Mouse (Mus musculus) liver, embryonic 12.5 days (tissue): Measurements from ENCODE around the gene Tmem62. TPM values are rescaled to one million over a fixed set of nuclear protein-coding genes. Genes with fewer than 3 reads are reported as not detected.
"Not testable (repeated sequence)": the region's sequence is repeated elsewhere in the genome, so short reads cannot be mapped to it uniquely, and the experiment has no call there.

Experiments used
- ATAC-seq: fragments of 200-750 bp; cut with Nextera tagmentation; 2 replicates; pipeline ENCODE4 v1.8.0; 2017; ENCODE audit warnings: moderate number of reproducible peaks, mild to moderate bottlenecking, moderate library complexity
- H3K27ac ChIP-seq: fragments of 300-500 bp; sonication (generic); 2 replicates; pipeline ENCODE4 v1.5.1; 2016; ENCODE audit warnings: mild to moderate bottlenecking
- H3K27me3 ChIP-seq: fragments of 300-500 bp; sonication (generic); replicated peaks from 2 replicates; pipeline ENCODE4 v1.6.1; 2016; ENCODE audit warnings: mild to moderate bottlenecking, moderate library complexity
- H3K36me3 ChIP-seq: fragments of 300-500 bp; sonication (generic); 2 replicates; pipeline ENCODE4 v1.6.1; 2016; ENCODE audit warnings: mild to moderate bottlenecking, moderate library complexity
- H3K4me1 ChIP-seq: fragments of 300-500 bp; sonication (generic); 2 replicates; pipeline ENCODE4 v1.6.1; 2016
- H3K4me2 ChIP-seq: fragments of 300-500 bp; sonication (generic); 2 replicates; pipeline ENCODE4 v1.6.1; 2016; ENCODE audit warnings: mild to moderate bottlenecking, moderate library complexity
- H3K4me3 ChIP-seq: fragments of 300-500 bp; sonication (generic); 2 replicates; pipeline ENCODE4 v1.5.1; 2016; ENCODE audit warnings: mild to moderate bottlenecking, moderate library complexity
- H3K9ac ChIP-seq: fragments of 300-500 bp; sonication (generic); 2 replicates; pipeline ENCODE4 v1.6.1; 2016; ENCODE audit warnings: mild to moderate bottlenecking, moderate library complexity
- H3K9me3 ChIP-seq: fragments of 300-500 bp; sonication (generic); replicated peaks from 2 replicates; pipeline ENCODE4 v1.6.1; 2016; ENCODE audit warnings: mild to moderate bottlenecking, moderate library complexity
- WGBS: fragments of 180-500 bp; shearing (Covaris S2); methylation state at CpG from one replicate; pipeline ENCODE4 v1.1.7; 2016; ENCODE audit not compliant: insufficient replicate concordance; 5-methylcytosine and 5-hydroxymethylcytosine counted together
- polyA plus RNA-seq: library from polyadenylated mRNA; unstranded; fragments of >200 nt; fragmentation: Nextera tagmentation; extraction: Ambion mirVana; gene quantifications from 2 replicates; pipeline ENCODE4 v1.2.1, GENCODE M21; 2016

Tmem62 gene
- polyA plus RNA-seq, 1 experiment from 2014 or later, result 3.6 TPM

DNA sequence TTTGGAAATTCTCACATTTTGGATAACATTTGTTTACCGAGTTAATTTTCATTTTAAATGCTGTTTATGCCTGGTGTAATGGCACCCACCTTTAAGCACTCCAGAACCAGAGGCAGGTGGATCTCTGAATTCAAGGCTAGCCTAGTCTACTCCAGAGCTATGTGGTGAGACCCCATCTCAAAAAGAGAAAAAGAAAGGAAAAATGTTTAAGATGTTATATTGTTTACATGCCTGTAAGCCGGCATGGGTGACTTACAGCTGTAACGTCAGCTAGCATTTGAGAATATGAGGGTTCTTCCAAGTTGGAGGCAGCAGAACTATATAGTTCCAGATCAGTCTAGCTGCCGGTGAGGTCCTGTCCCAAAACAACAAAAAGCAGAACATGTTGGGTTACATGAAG lies 5.1 kb upstream of the Tmem62 start:
- H3K9ac ChIP-seq, result no peak overlapping the region
- H3K4me2 ChIP-seq, result peak overlapping the region; percentile 72
- H3K27ac ChIP-seq, result peak overlapping the region; percentile 47; the same call in 1 of the 2 replicates
- peaks cover 3% of the 10 kb centered on the region; the same call in 1 of the 2 replicates for H3K36me3 ChIP-seq
- ATAC-seq, result no peak
- H3K9me3 ChIP-seq, result no peaks in the 10 kb centered on the region
- no peaks in the 10 kb centered on the region for H3K27me3 ChIP-seq
- H3K4me1 ChIP-seq, result peaks cover 57% of the 10 kb centered on the region
- 0 out of 2 replicates have a peak overlapping the region, but pooled peaks have one; percentile 84 for H3K4me3 ChIP-seq
- WGBS, result 74% methylated on average over 4 of the region's 4 CpGs

DNA sequence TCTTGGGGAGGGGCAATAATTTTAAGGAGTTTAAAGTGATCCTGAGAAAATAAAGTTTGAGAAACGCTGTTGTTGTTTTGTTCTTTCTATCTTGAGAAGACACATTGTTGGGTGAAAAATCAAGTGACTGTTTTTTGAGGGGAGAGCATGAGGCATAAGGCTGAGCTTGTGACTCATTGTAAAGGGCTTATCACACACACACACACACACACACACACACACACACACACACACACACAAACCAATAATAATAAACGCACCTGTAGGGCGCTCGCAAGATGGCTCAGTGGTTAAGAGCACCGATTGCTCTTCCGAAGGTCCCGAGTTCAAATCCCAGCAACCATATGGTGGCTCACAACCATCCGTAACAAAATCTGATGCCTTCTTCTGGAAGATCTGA lies 4.6 kb upstream of the Tmem62 start:
- peaks cover 56% of the 10 kb centered on the region for H3K4me1 ChIP-seq
- H3K4me2 ChIP-seq, H3K36me3 ChIP-seq, H3K27me3 ChIP-seq, H3K27ac ChIP-seq, ATAC-seq, H3K9me3 ChIP-seq, H3K9ac ChIP-seq, H3K4me3 ChIP-seq: not testable (repeated sequence)
- WGBS, result 76% methylated on average over 8 of the region's 8 CpGs

DNA sequence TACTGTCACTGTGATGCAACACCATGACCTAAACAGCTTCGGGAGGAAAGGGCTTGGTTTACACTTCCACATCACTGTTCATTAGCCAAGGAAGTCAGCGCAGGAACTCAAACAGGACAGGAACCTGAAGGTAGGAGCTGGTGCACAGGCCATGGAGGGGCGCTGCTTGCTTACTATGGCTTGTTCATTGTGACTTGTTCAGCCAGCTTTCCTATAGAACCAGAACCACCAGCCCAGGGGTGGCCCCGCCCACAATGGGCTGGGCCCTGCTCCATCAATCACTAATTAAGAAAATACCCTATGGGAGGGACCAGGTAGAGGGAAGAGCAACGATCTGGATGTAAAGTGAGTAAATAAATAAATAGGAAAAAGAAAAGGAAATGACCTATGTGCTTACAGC lies 3.9 kb upstream of the Tmem62 start:
- Histone ChIP-seq H3K36me3 (no peaks in the 10 kb centered on the region), H3K4me3 (peak overlapping the region; percentile 38), H3K27me3 (no peaks in the 10 kb centered on the region), H3K9ac (peak overlapping the region; percentile 35), H3K27ac (peak overlapping the region; percentile 64), H3K4me2 (peak overlapping the region; percentile 70), H3K9me3 (no peaks in the 10 kb centered on the region), H3K4me1 (peaks cover 63% of the 10 kb centered on the region)
- peak; percentile 20; the same call in 1 of the 2 replicates for ATAC-seq
- 16% methylated on average over 5 of the region's 5 CpGs for WGBS

DNA sequence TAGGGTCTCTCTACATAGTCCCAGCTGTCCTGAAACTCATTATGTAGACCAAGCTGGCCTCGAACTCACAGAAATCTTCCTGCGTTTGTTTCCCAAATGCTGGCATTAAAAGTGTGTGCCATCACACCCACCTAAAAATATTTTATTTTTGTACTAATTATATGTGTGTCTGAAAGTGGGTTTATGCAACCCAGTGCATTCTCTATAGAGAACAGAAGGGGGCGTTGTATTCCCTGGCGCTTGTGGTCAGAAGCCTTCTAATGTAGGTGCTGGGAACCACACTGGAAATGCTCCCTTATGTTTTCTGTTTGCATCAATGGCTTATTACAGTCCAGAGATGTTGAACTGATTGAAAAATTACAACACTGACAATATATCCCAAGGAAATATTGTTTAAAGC lies 509 bp upstream of the Tmem62 start:
- H3K4me3 ChIP-seq, result peak overlapping the region; percentile 80
- no peaks in the 10 kb centered on the region for H3K27me3 ChIP-seq
- H3K4me1 ChIP-seq, result peaks cover 50% of the 10 kb centered on the region
- H3K9ac ChIP-seq, result peak overlapping the region; percentile 92
- H3K36me3 ChIP-seq, result no peaks in the 10 kb centered on the region
- no peak for ATAC-seq
- peak overlapping the region; percentile 58; the same call in 1 of the 2 replicates for H3K27ac ChIP-seq
- H3K4me2 ChIP-seq, result peak overlapping the region; percentile 87
- 38% methylated on average over 4 of the region's 4 CpGs for WGBS
- no peaks in the 10 kb centered on the region for H3K9me3 ChIP-seq

DNA sequence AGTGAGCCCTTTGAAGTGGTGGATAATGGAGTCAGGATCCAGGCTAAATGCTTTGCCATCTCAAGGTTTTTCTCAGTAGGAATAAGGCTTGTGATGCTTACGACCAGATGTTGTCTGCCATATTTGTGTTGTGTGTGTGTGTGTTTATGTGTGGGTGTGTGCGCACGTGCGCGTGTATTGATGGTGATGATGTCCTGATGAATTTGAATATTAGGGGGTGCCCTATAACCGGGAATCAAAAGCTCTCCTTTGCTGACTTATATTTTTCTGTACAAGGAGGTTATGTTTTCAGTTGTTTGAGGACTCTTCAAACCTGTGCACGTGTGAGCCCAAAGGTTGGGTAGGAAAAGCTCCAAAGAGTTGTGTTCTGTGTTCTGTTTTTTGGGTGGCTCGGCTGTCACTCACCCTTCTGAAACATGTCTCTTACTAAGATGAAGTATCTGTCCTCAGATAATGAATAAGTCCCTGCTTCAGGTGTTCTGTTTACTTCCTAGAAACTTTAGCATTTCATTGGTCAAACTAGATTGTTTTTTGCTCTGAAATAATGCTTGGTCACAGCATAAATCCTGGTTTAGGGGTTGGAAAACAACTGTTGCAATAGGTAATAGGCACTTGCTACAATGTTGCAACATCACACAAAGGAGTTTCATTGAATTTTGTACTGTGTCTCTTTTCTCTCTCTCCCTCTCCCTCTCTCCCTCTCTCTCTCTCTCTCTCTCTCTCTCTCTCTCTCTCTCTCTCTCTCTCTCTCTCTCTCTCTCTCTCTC lies 1.3 kb downstream of the Tmem62 start:
- H3K9me3 ChIP-seq, result no peaks in the 10 kb centered on the region
- H3K9ac ChIP-seq, result peak overlapping the region; percentile 92
- H3K36me3 ChIP-seq, result no peaks in the 10 kb centered on the region
- WGBS, result 79% methylated on average over 8 of the region's 8 CpGs
- H3K4me3 ChIP-seq, result peak overlapping the region; percentile 80
- H3K27me3 ChIP-seq, result no peaks in the 10 kb centered on the region
- peaks cover 36% of the 10 kb centered on the region for H3K4me1 ChIP-seq
- ATAC-seq, result no peak
- peak overlapping the region; percentile 87 for H3K4me2 ChIP-seq
- peak overlapping the region; percentile 98 for H3K27ac ChIP-seq

DNA sequence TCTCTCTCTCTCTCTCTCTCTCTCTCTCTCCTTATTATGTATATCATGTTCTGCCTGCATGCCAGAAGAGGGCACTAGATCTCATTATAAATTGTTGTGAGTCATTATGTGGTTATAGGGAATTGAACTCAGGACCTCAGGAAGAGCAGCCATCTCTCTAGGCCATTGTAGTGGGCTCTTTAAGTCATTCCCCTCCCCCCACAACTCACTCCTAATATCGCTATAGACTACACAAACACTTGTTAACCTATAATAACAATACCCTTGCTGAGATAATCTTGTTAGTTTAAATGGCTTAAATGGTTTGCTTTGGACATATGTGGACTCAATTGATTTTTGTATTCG lies 1.8 kb downstream of the Tmem62 start:
- no peaks in the 10 kb centered on the region for H3K36me3 ChIP-seq
- H3K27me3 ChIP-seq, result no peaks in the 10 kb centered on the region
- ATAC-seq, result no peak
- H3K27ac ChIP-seq, result peak overlapping the region; percentile 98; the same call in 1 of the 2 replicates
- peaks cover 30% of the 10 kb centered on the region for H3K4me1 ChIP-seq
- H3K4me3 ChIP-seq, result no peak overlapping the region
- H3K9ac ChIP-seq, result no peak overlapping the region
- H3K4me2 ChIP-seq, result no peak overlapping the region
- no peaks in the 10 kb centered on the region for H3K9me3 ChIP-seq
- WGBS, result 58% methylated on average over 2 of the region's 2 CpGs

DNA sequence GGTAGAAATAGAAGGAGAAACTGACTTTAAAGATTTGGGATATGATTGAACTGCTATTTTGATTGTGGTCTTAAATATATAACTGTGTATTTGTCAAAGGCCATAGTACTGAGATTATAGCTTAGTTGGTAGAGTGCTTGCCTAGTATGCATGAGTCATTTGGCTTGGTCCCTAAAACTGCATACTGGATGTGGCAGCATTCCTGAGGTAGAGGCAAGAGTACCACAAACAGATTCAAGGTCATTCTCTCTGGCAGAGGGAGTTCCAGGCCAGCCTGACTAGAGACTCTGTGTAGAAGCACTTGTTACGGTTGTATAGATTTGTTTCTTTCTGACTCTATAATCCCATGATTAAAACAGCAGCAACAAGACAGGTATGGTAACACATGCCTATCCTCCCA lies 3.0 kb downstream of the Tmem62 start:
- no peaks in the 10 kb centered on the region for H3K9me3 ChIP-seq
- WGBS, result 72% methylated on average over 1 of the region's 1 CpGs
- peaks cover 24% of the 10 kb centered on the region for H3K4me1 ChIP-seq
- H3K27ac ChIP-seq, result no peak overlapping the region
- no peak overlapping the region for H3K4me3 ChIP-seq
- no peaks in the 10 kb centered on the region for H3K36me3 ChIP-seq
- H3K27me3 ChIP-seq, result no peaks in the 10 kb centered on the region
- no peak for ATAC-seq
- no peak overlapping the region for H3K9ac ChIP-seq
- H3K4me2 ChIP-seq, result no peak overlapping the region

DNA sequence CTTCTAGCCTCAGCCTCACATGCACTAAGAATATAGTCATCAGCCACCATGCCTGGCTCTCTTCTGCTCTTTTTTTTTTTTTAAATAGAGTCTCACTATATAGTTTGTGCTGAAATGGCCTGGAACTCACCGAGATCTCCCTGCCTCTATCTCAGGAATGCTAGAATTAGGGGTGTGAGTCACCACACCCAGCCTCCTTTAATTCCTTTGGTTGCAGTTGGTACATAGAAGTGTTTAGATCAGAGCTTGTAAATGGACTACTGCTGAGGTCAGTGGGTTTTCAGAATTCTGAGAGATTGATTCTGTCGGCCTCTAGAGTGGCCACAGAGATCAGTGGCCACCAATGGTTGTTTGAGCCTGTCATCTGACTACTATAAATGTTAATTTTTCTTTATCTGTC lies 4.0 kb downstream of the Tmem62 start:
- Histone ChIP-seq H3K36me3 (no peaks in the 10 kb centered on the region), H3K9ac (no peak overlapping the region), H3K27ac (no peak overlapping the region), H3K27me3 (no peaks in the 10 kb centered on the region), H3K4me1 (peaks cover 20% of the 10 kb centered on the region), H3K4me3 (no peak overlapping the region), H3K4me2 (no peak overlapping the region), H3K9me3 (no peaks in the 10 kb centered on the region)
- 54% methylated on average over 2 of the region's 2 CpGs for WGBS
- ATAC-seq, result no peak

DNA sequence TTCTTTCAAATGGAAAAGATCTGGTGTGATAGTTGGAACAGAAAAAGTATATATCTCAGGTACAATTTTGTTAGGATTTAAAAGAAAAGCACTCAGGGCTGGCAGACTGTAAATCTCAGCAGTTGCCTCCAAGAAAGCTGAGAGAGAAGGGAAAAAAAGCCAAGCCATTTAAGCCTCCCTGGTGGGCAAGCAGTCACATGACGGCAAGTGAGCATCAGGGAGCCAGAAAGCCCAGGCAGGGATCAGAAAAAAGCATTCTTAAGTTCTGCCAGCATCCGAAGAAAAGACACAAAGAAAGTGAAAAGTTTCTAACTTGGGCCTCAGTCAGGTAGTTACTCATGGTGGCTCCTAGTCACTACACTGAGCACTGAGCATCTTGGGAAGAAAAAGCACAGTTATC lies 6.8 kb downstream of the Tmem62 start:
- 58% methylated on average over 2 of the region's 2 CpGs for WGBS
- Histone ChIP-seq H3K4me3 (no peak overlapping the region), H3K4me2 (no peak overlapping the region), H3K9me3 (no peaks in the 10 kb centered on the region), H3K4me1 (no peaks in the 10 kb centered on the region; the same call in 1 of the 2 replicates), H3K9ac (no peak overlapping the region), H3K36me3 (no peaks in the 10 kb centered on the region), H3K27ac (no peak overlapping the region), H3K27me3 (no peaks in the 10 kb centered on the region)
- no peak for ATAC-seq

DNA sequence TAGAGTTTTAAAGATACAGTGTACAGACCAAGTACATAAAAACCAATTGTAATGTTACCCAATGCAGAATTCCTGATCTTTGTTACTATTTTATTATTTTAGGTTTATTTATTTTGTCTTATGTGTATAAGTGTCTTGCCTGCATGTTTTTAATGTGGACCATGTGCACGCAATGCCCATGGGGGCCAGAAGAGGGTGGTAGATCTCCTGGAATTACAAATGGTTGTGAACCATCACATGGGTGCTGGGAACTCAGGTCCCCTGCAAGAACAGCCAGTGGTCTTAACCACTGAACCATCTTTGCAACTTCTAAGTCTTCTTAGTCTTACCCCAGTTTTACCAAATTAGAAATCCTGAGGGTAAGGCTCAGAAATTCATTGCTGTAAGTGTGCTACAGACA lies 8.4 kb downstream of the Tmem62 start:
- no peak overlapping the region for H3K4me2 ChIP-seq
- H3K9me3 ChIP-seq, result no peaks in the 10 kb centered on the region
- H3K9ac ChIP-seq, result no peak overlapping the region
- no peaks in the 10 kb centered on the region for H3K4me1 ChIP-seq
- H3K27ac ChIP-seq, result no peak overlapping the region
- no peak for ATAC-seq
- H3K4me3 ChIP-seq, result no peak overlapping the region
- WGBS, result 83% methylated on average over 1 of the region's 1 CpGs
- no peaks in the 10 kb centered on the region for H3K36me3 ChIP-seq
- H3K27me3 ChIP-seq, result no peaks in the 10 kb centered on the region

DNA sequence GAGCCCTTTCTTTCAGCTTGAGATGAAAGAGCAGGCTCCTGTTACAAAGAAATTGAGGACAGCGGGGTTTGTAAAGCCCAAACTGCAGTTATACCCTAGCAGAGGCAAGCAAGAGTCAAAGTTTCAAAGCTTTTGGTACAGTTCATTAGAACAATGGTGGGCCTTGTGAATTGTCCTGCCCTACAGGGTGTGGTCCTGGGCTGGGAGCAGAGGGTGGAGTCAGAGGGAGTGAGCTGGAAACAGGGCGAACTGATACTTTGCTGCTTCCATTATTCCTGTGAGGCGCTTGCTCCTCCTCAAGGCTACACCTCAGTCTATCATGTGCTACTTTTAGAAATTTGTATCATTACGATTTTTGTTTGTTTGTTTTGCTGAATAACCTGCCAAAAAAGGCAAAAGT lies 14.4 kb downstream of the Tmem62 start:
- H3K9me3 ChIP-seq, result no peaks in the 10 kb centered on the region
- no peak overlapping the region for H3K9ac ChIP-seq
- 71% methylated on average over 4 of the region's 4 CpGs for WGBS
- H3K4me1 ChIP-seq, result peaks cover 6% of the 10 kb centered on the region; the same call in 1 of the 2 replicates
- no peak overlapping the region for H3K27ac ChIP-seq
- no peaks in the 10 kb centered on the region for H3K36me3 ChIP-seq
- no peak for ATAC-seq
- no peaks in the 10 kb centered on the region for H3K27me3 ChIP-seq
- no peak overlapping the region for H3K4me3 ChIP-seq
- no peak overlapping the region for H3K4me2 ChIP-seq

DNA sequence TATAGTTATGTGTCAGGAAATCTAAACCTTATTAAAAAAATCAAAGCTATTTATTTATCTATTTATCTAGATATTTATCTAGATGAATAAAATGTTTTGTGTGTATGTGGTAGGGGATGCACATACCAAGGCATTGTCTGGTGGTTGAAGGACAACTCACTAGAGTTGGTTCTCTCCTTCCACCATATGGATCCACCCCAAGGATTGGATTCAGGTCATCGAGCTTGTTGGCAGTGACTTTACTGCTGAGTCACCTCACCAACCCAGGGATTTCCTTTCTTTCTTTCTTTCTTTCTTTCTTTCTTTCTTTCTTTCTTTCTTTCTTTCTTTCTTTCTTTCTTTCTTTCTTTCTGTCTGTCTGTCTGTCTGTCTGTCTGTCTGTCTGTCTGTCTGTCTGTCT lies 19.8 kb downstream of the Tmem62 start:
- H3K9ac ChIP-seq, H3K27ac ChIP-seq, H3K4me3 ChIP-seq, H3K4me1 ChIP-seq, ATAC-seq, H3K27me3 ChIP-seq, H3K4me2 ChIP-seq, H3K36me3 ChIP-seq, H3K9me3 ChIP-seq: not testable (repeated sequence)
- 46% methylated on average over 1 of the region's 1 CpGs for WGBS

DNA sequence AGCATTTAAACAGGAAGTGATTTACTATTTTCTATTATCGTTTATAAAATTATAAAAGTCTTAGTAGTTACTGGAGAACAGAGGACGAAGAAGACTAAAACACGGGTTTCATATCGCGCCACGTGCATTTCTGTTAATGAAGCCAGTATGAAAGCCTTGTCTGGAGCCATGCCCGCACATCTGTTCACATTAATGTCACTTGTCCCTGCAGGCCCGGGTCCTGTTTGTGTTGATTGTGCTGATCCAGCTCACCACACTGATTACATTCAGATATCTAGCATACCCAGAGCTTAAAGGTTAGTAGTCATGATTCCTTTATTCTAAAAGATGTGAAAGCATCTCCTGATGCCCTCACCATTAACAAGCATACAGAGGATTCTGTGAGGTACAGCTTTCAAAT lies 22.0 kb downstream of the Tmem62 start:
- peak; percentile 65; the same call in 1 of the 2 replicates for ATAC-seq
- no peaks in the 10 kb centered on the region for H3K36me3 ChIP-seq

More for the DNA sequence above, 22.0 kb downstream of the Tmem62 start:
- Histone ChIP-seq H3K4me2 (no peak overlapping the region), H3K9ac (no peak overlapping the region), H3K4me1 (peaks cover 9% of the 10 kb centered on the region), H3K27ac (no peak overlapping the region), H3K4me3 (no peak overlapping the region), H3K27me3 (no peaks in the 10 kb centered on the region), H3K9me3 (no peaks in the 10 kb centered on the region)
- WGBS, result 62% methylated on average over 8 of the region's 8 CpGs
